Mouse (Mus musculus) mouse trophoblast stem cell (cell line): ENCODE measurements around the gene Gtpbp6.
"Not testable (repeated sequence)": the region's sequence is repeated elsewhere in the genome, so short reads cannot be mapped to it uniquely, and the experiment has no call there.

Source experiments
- in situ Hi-C, 2 experiments: fragments of 300-500 bp; cut with MseI, MboI; formaldehyde crosslinking; loops; 2 replicates in 1 of 2; 3 replicates in 1 of 2; pipeline ENCODE4 v1.15.1; 2025

Gene Gtpbp6

GRCm38 (mm10) chr5:110107581-110108304 is at the start of gene Gtpbp6:
Gtpbp6 (minus strand) TSS chr5:110108197.
- in situ Hi-C loops, result no loop called here

GRCm38 (mm10) chr5:110143007-110143406 is 35.0 kb upstream of the Gtpbp6 start:
- in situ Hi-C loops, result loop anchor here in 1 of 2 experiments (10.0 kb wide), 1 partner anchor 88 kb away; no protein-coding TSS in a partner anchor

- in situ Hi-C loops, result loop anchor here in 1 of 2 experiments (10.0 kb wide), 1 partner anchor 88 kb away; no protein-coding TSS in a partner anchor
Observed at GRCm38 (mm10) chr5:110142309-110142708, 34.3 kb upstream of the Gtpbp6 start.

GRCm38 (mm10) chr5:110140424-110140823 is 32.4 kb upstream of the Gtpbp6 start:
- in situ Hi-C loops, result loop anchor here in 1 of 2 experiments (10.0 kb wide), 1 partner anchor 86 kb away; no protein-coding TSS in a partner anchor

GRCm38 (mm10) chr5:110139325-110139724 is 31.3 kb upstream of the Gtpbp6 start:
- in situ Hi-C loops, result no loop called here

- in situ Hi-C loops, result no loop called here
Observed at GRCm38 (mm10) chr5:110137816-110138215, 29.8 kb upstream of the Gtpbp6 start.

- in situ Hi-C loops, result no loop called here
Observed at GRCm38 (mm10) chr5:110136087-110136464, 28.1 kb upstream of the Gtpbp6 start.

- in situ Hi-C loops, result no loop called here
Observed at GRCm38 (mm10) chr5:110135293-110136086, 27.5 kb upstream of the Gtpbp6 start, which contains the start of gene Chfr. Chfr (plus strand) TSS chr5:110135842.

GRCm38 (mm10) chr5:110122380-110122779 is 14.4 kb upstream of the Gtpbp6 start:
- in situ Hi-C loops, result not testable (repeated sequence)

- in situ Hi-C loops, result no loop called here
Observed at GRCm38 (mm10) chr5:110109991-110110441, 2.0 kb upstream of the Gtpbp6 start, which contains the start of gene Zfp605. Zfp605 (plus strand) TSS chr5:110110092.

- in situ Hi-C loops, result no loop called here
Observed at GRCm38 (mm10) chr5:110108305-110108628, 270 bp upstream of the Gtpbp6 start.

GRCm38 (mm10) chr5:110106901-110107564 is 964 bp downstream of the Gtpbp6 start:
- in situ Hi-C loops, result no loop called here

- in situ Hi-C loops, result no loop called here
Observed at GRCm38 (mm10) chr5:110106140-110106871, 1.7 kb downstream of the Gtpbp6 start.

- in situ Hi-C loops, result no loop called here
Observed at GRCm38 (mm10) chr5:110104616-110105380, 3.2 kb downstream of the Gtpbp6 start.

- in situ Hi-C loops, result no loop called here
Observed at GRCm38 (mm10) chr5:110103901-110104615, 3.9 kb downstream of the Gtpbp6 start.

- in situ Hi-C loops, result no loop called here
Observed at GRCm38 (mm10) chr5:110102853-110103625, 5.0 kb downstream of the Gtpbp6 start.

GRCm38 (mm10) chr5:110102429-110102828 is 5.6 kb downstream of the Gtpbp6 start:
- in situ Hi-C loops, result no loop called here

- in situ Hi-C loops, result no loop called here
Observed at GRCm38 (mm10) chr5:110101716-110102347, 6.2 kb downstream of the Gtpbp6 start.
